Mouse (Mus musculus): ENCODE data around the gene Ppef2.

The Ppef2 gene

DNA sequence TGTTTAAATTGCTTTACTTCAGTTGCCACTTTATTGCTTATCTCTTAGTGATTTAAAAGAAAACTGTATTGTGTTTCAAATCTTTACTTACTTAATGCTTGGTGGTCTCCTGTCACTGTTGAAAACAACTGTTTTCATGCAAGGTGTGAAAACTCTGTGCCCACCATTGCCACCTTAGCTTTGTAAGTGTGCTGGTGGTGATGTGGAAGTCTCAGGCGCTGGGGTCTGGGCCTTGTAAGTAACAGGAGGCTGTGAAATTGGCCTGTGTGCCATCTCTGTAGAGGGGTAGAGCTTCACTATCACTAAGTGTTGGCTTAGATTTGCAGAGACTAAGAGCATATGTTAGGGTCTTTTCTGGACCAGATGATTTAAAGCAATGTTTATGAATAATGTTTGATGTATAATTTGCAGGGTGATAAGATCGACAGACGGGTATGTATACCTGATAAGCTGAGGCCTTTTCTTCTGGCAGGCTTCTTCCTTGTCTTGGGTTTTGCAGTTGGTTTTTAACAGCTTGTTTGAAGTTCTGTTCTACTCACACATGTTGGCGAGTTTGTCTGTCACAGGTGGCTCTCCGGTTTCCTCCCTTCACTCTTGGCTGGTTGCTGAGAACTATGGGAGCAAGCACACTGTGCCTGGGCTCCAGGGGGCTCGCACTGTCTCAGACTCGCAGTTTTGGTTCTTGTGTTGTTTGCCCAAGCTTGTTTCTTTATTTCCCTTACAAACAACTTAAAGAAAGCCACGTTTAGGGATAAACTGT, 72.8 kb downstream of the Ppef2 start:
- DNase-seq, result no peak

Data from right cerebral cortex, postnatal 25 days (tissue).